Mouse (Mus musculus): Measurements from ENCODE around the gene Spag7. TPM values are rescaled to one million over a fixed set of nuclear protein-coding genes. Genes with fewer than 3 reads are reported as not detected.

Spag7 gene
- total RNA-seq, 1 experiment = 74.5 TPM

DNA sequence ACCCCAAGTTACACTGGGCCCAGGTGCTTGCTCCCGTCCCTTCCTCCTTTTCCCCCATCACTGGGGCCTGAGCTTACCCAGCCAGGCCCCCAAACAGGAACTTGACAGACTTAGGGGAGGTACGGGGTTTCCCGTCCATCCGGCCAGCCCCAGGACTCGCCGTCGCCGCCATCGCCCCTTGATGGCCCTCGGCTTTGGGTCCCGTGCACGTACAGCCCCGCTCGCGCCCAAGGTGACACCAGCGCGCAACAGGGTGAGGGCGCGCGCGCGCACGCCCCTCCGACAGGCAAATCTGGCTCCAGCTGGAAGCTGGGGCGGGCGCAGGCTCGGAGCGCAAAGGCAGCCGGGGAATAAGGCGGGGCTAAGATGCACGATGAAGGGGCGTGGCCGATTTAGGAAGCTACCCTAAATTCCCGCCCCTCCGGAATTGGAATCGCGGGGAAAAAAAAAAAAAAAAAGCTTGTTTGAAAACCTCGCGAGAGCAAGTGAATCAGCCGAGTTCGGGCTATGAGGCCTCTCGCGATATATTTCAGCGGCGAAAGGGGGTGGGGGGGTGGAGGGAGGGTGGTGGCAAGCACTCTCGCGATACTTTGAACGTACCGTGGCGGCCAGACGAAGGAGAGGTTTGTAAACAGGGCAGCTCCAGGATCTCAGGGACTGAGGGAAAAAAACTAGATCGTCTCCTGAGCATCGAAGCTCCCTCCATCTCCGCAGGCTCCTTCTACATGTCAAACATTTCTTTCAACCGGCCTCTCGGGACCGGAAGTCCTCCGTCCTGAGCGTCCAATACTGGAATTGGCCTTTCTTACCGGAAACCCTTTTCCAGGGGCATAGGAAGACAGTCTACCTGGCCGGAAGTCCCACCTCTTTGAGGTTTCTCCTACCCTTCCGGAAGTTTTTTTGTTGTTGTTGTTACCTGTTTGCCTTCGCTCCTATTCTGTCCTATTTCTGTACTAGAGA, 22.2 kb downstream of the Spag7 start, which contains the start of the genes Rnf167 and Slc25a11:
Gene Rnf167 (plus strand): TSS at position 545 of the 960 bp plus-strand sequence.
Gene Slc25a11 (minus strand): TSS at position 789 of the 960 bp plus-strand sequence.
- TF ChIP-seq HCFC1 (IDR thresholded peaks at IDR 0.05; ENCODE audit: borderline replicate concordance, insufficient read depth, low read length) (peak; percentile 59; the same call in 1 of the 2 replicates), CHD2 (IDR thresholded peaks at IDR 0.05; ENCODE audit: low read depth, low read length) (peak; percentile 98), ZNF384 (IDR thresholded peaks at IDR 0.05; ENCODE audit: low read depth, low read length) (peak; percentile 99), ZC3H11A (IDR thresholded peaks at IDR 0.05; ENCODE audit: borderline replicate concordance, low read depth, low read length) (no peak), MAFK (IDR thresholded peaks at IDR 0.05; ENCODE audit: insufficient read depth, low read depth, low read length) (no peak)
- H3K27ac ChIP-seq (ENCODE audit: insufficient read depth, low read depth, low read length, poor library complexity, severe bottlenecking) = peak within 1 kb of the TSS; percentile 96
- peak within 1 kb of the TSS; percentile 95 for H3K9ac ChIP-seq (ENCODE audit: insufficient read depth, low read depth, low read length, poor library complexity, severe bottlenecking)
- H3K4me1 ChIP-seq (ENCODE audit: control insufficient read depth in 2 of 2, insufficient read depth in 2 of 2, low read length in 2 of 2, poor library complexity in 1 of 2) = peaks cover 0 to 10% of the 10 kb centered on the region in 2 experiments; a peak in 2 of 4 replicates
- peak within 1 kb of the TSS; percentile 78 to 85 for H3K4me3 ChIP-seq (ENCODE audit: insufficient read depth in 1 of 2, low read depth in 1 of 2, low read length in 2 of 2, poor library complexity in 1 of 2, severe bottlenecking in 1 of 2)
- in situ Hi-C loops (cut with MboI; ENCODE audit: low sequenced_read_pairs in 2 of 2, unreplicated experiment in 2 of 2) = no loop called here
- peak; percentile 100 for DNase-seq (ENCODE audit: low read depth, low spot score)
- no peaks in the 10 kb centered on the region for H3K9me3 ChIP-seq (ENCODE audit: control insufficient read depth, insufficient read depth, low read depth, low read length)
- H3K36me3 ChIP-seq (ENCODE audit: control insufficient read depth, insufficient read depth, low read length, poor library complexity, severe bottlenecking) = peaks cover 45% of the 10 kb centered on the region

DNA sequence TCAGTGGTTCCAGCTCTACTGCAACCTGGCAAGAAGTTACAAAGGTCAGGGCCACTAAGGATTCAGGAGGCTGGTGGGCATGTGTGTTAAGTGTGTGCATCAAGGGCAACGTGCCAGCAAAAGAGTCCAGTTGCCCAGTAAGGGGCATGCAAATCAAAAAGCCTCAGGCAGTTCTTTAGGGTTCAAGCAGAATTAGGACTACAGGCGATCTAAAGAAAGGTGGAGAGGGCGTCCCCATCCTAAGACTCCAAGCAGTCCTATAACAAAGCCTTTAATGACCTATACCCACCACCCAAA, 23.0 kb downstream of the Spag7 start:
- H3K4me1 ChIP-seq (ENCODE audit: control insufficient read depth in 2 of 2, insufficient read depth in 2 of 2, low read length in 2 of 2, poor library complexity in 1 of 2) = peaks cover 0 to 10% of the 10 kb centered on the region in 2 experiments; a peak in 2 of 4 replicates

DNA sequence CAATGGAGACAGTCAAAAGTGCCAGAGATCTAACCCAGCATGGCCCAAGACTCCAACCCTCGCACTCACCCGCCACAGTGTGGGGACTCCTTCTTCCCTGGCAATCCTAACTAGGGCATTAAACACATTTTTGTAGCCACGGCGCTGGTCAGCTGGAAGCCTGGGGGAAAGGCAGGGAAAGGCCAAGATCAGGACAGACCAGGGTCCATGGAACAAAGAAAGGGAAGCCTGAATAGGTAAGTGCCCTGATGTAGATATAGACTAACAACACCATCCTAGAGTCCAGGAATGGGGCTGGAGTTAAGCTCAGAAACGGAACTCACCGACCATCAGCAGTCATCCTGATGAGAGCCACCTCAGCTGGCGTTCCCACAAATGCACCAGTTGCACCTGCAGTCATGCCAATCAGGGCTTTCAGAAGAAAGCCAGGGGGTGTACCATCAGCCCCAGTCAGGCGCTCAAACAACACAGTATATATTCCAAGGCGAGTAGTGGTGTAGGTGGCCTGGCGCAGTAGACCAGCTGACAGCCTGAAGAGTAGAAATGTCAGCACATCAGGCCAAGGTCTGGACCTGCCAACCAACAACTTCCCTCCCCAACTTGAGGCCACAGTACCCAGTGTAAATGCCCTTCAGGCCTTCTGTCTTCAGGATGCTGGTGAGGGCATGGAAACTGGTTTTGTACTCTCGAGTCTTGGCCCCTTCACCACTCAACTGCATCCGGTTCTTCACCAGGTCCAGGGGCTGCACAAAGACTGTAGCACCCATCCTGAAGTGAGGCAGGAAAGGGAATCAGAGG, 23.6 kb downstream of the Spag7 start:
- in situ Hi-C loops (cut with MboI; ENCODE audit: low sequenced_read_pairs in 2 of 2, unreplicated experiment in 2 of 2) = no loop called here
- TF ChIP-seq MAFK (IDR thresholded peaks at IDR 0.05; ENCODE audit: insufficient read depth, low read depth, low read length) (no peak), CHD2 (IDR thresholded peaks at IDR 0.05; ENCODE audit: low read depth, low read length) (no peak)
- Histone ChIP-seq H3K9ac (ENCODE audit: insufficient read depth, low read depth, low read length, poor library complexity, severe bottlenecking) (peak overlapping the region; percentile 95), H3K4me3 (ENCODE audit: insufficient read depth in 1 of 2, low read depth in 1 of 2, low read length in 2 of 2, poor library complexity in 1 of 2, severe bottlenecking in 1 of 2) (peak overlapping the region; percentile 63 to 81), H3K36me3 (ENCODE audit: control insufficient read depth, insufficient read depth, low read length, poor library complexity, severe bottlenecking) (peaks cover 33% of the 10 kb centered on the region), H3K27ac (ENCODE audit: insufficient read depth, low read depth, low read length, poor library complexity, severe bottlenecking) (no peak overlapping the region), H3K4me1 (ENCODE audit: control insufficient read depth in 2 of 2, insufficient read depth in 2 of 2, low read length in 2 of 2, poor library complexity in 1 of 2) (peaks cover 0 to 10% of the 10 kb centered on the region in 2 experiments; a peak in 2 of 4 replicates), H3K9me3 (ENCODE audit: control insufficient read depth, insufficient read depth, low read depth, low read length) (no peaks in the 10 kb centered on the region)
- DNase-seq (ENCODE audit: low read depth, low spot score) = no peak

More for the DNA sequence above, 23.0 kb downstream of the Spag7 start:
- TF ChIP-seq CHD2 (IDR thresholded peaks at IDR 0.05; ENCODE audit: low read depth, low read length) (no peak), MAFK (IDR thresholded peaks at IDR 0.05; ENCODE audit: insufficient read depth, low read depth, low read length) (no peak), HCFC1 (IDR thresholded peaks at IDR 0.05; ENCODE audit: borderline replicate concordance, insufficient read depth, low read length) (no peak), ZC3H11A (IDR thresholded peaks at IDR 0.05; ENCODE audit: borderline replicate concordance, low read depth, low read length) (no peak), ZNF384 (IDR thresholded peaks at IDR 0.05; ENCODE audit: low read depth, low read length) (no peak)
- Histone ChIP-seq H3K9ac (ENCODE audit: insufficient read depth, low read depth, low read length, poor library complexity, severe bottlenecking) (peak overlapping the region; percentile 95), H3K27ac (ENCODE audit: insufficient read depth, low read depth, low read length, poor library complexity, severe bottlenecking) (peak overlapping the region; percentile 56), H3K4me3 (ENCODE audit: insufficient read depth in 1 of 2, low read depth in 1 of 2, low read length in 2 of 2, poor library complexity in 1 of 2, severe bottlenecking in 1 of 2) (peak overlapping the region; percentile 63 to 81), H3K36me3 (ENCODE audit: control insufficient read depth, insufficient read depth, low read length, poor library complexity, severe bottlenecking) (peaks cover 38% of the 10 kb centered on the region), H3K9me3 (ENCODE audit: control insufficient read depth, insufficient read depth, low read depth, low read length) (no peaks in the 10 kb centered on the region)
- in situ Hi-C loops (cut with MboI; ENCODE audit: low sequenced_read_pairs in 2 of 2, unreplicated experiment in 2 of 2) = no loop called here
- DNase-seq (ENCODE audit: low read depth, low spot score) = no peak

DNA sequence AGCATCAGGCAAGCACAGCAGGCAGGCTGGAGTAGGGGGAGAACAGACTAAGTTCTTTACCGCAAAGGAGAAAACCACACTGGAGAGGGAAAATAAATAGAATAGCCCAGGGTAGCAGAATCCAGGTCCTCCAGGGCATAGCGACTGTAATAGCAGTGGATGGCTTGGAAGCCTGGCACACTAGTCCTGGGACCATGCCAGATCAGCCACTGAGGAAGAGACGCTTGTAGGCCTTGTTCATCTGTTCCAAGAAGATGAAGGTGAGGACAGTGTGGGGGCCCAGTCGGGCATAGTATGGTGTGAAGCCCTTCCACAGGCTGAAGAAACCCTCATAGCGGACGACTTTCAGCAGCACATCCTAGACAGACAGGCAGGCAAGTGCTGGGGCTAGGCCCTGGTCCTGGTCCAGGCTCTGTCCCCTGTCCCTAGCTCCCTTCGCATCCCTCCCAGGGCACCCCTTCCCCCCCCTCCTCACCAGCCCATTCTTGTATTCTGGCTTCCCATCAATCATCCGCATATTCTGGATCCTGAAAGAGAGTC, 24.6 kb downstream of the Spag7 start:
- no peak overlapping the region for H3K4me3 ChIP-seq (ENCODE audit: insufficient read depth in 1 of 2, low read depth in 1 of 2, low read length in 2 of 2, poor library complexity in 1 of 2, severe bottlenecking in 1 of 2)
- H3K4me1 ChIP-seq (ENCODE audit: control insufficient read depth in 2 of 2, insufficient read depth in 2 of 2, low read length in 2 of 2, poor library complexity in 1 of 2) = peaks cover 0 to 10% of the 10 kb centered on the region in 2 experiments; a peak in 2 of 4 replicates
- DNase-seq (ENCODE audit: low read depth, low spot score) = no peak
- H3K9me3 ChIP-seq (ENCODE audit: control insufficient read depth, insufficient read depth, low read depth, low read length) = no peaks in the 10 kb centered on the region
- in situ Hi-C loops (cut with MboI; ENCODE audit: low sequenced_read_pairs in 2 of 2, unreplicated experiment in 2 of 2) = no loop called here
- peaks cover 24% of the 10 kb centered on the region for H3K36me3 ChIP-seq (ENCODE audit: control insufficient read depth, insufficient read depth, low read length, poor library complexity, severe bottlenecking)
- TF ChIP-seq ZC3H11A (IDR thresholded peaks at IDR 0.05; ENCODE audit: borderline replicate concordance, low read depth, low read length) (no peak), HCFC1 (IDR thresholded peaks at IDR 0.05; ENCODE audit: borderline replicate concordance, insufficient read depth, low read length) (no peak)
- H3K9ac ChIP-seq (ENCODE audit: insufficient read depth, low read depth, low read length, poor library complexity, severe bottlenecking) = no peak overlapping the region
- H3K27ac ChIP-seq (ENCODE audit: insufficient read depth, low read depth, low read length, poor library complexity, severe bottlenecking) = no peak overlapping the region
